Mouse (Mus musculus) heart, embryonic 15.5 days (tissue): ENCODE results near the gene Pla2g2e. TPM values are rescaled to one million over a fixed set of nuclear protein-coding genes. Genes with fewer than 3 reads are reported as not detected.

Experiments used
- ATAC-seq: fragments of 200-750 bp; cut with Nextera tagmentation; replicated peaks from 2 replicates; pipeline ENCODE4 v1.8.0; 2017; ENCODE audit warnings: low read depth, moderate TSS enrichment; ENCODE audit not compliant: insufficient number of reproducible peaks, insufficient read depth, low FRiP score
- H3K27ac ChIP-seq: fragments of 300-500 bp; sonication (generic); 2 replicates; pipeline ENCODE4 v1.5.1; 2015; ENCODE audit warnings: mild to moderate bottlenecking, inconsistent platforms
- H3K27me3 ChIP-seq: fragments of 300-500 bp; sonication (generic); 2 replicates; pipeline ENCODE4 v1.6.1; 2015; ENCODE audit warnings: inconsistent platforms
- H3K36me3 ChIP-seq: fragments of 300-500 bp; sonication (generic); 2 replicates; pipeline ENCODE4 v1.6.1; 2015; ENCODE audit warnings: mild to moderate bottlenecking, inconsistent platforms
- H3K4me1 ChIP-seq: fragments of 300-500 bp; sonication (generic); replicated peaks from 2 replicates; pipeline ENCODE4 v1.6.1; 2015; ENCODE audit warnings: inconsistent platforms
- H3K4me2 ChIP-seq: fragments of 300-500 bp; sonication (generic); 2 replicates; pipeline ENCODE4 v1.6.1; 2015; ENCODE audit warnings: inconsistent platforms, mild to moderate bottlenecking, moderate library complexity
- H3K4me3 ChIP-seq: fragments of 300-500 bp; sonication (generic); 2 replicates; pipeline ENCODE4 v1.5.1; 2015; ENCODE audit warnings: mild to moderate bottlenecking, inconsistent platforms
- H3K9ac ChIP-seq: fragments of 300-500 bp; sonication (generic); 2 replicates; pipeline ENCODE4 v1.6.1; 2015; ENCODE audit warnings: mild to moderate bottlenecking, inconsistent platforms
- H3K9me3 ChIP-seq: fragments of 300-500 bp; sonication (generic); replicated peaks from 2 replicates; pipeline ENCODE4 v1.6.1; 2016; ENCODE audit warnings: inconsistent platforms
- WGBS: fragments of 180-500 bp; shearing (Covaris S2); methylation state at CpG from one replicate; pipeline ENCODE4 v1.1.7; 2015; ENCODE audit warnings: mixed read lengths; 5-methylcytosine and 5-hydroxymethylcytosine counted together
- polyA plus RNA-seq: library from polyadenylated mRNA; unstranded; fragments of >200 nt; fragmentation: Nextera tagmentation; extraction: Ambion mirVana; gene quantifications from 2 replicates; pipeline ENCODE4 v1.2.1, GENCODE M21; 2015

Pla2g2e gene
- polyA plus RNA-seq, 1 experiment from 2014 or later, result not detected

DNA sequence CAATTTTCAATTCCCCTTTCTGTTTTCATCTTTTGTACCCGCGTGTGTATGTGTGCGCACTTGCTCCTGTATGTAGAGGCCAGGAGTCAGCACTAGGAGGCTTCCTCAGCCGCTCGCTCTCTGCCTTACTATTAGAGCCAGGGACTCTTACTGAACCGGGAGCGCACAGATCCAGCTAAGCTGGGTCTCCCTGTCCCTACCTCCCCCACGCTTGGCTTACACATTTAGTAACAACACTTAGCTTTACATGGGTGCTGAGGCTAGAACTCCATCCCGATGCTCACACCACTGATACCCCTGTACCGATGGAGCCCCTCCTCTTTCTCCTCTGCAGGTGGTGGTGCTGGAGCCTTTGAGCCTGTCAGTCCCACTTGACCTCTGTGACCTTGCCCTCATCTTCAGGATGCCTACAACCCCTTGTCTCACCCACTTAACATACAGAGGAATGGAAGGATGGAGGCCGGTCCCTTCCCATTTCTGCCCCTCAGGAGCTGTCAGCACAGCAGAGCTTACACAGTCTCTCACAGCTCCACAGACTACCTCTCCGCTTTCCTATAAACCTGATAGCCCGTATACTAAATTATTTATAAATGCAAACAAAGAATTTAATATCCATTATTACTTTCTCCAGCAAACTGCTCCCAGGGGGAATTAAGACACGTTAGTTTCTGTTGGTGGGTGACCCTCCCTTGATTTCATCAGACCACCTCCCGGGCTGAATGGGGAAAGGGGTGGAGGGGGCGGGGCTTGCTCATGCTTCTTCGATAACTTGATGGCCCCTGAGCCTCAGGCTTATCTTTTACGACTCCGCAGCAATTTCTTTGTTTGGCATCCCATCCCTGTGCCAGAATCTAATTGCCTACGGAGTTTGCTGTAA lies 43.8 kb downstream of the Pla2g2e start:
- H3K27ac ChIP-seq, result no peak overlapping the region
- 35% methylated on average over 20 of the region's 20 CpGs for WGBS
- H3K9me3 ChIP-seq, result no peaks in the 10 kb centered on the region
- H3K4me3 ChIP-seq, result peak overlapping the region; percentile 21
- peaks cover 5% of the 10 kb centered on the region; the same call in 1 of the 2 replicates for H3K4me1 ChIP-seq
- H3K27me3 ChIP-seq, result peaks cover 12% of the 10 kb centered on the region
- H3K4me2 ChIP-seq, result peak overlapping the region; percentile 50
- H3K9ac ChIP-seq, result no peak overlapping the region
- ATAC-seq, result no peak
- no peaks in the 10 kb centered on the region for H3K36me3 ChIP-seq

DNA sequence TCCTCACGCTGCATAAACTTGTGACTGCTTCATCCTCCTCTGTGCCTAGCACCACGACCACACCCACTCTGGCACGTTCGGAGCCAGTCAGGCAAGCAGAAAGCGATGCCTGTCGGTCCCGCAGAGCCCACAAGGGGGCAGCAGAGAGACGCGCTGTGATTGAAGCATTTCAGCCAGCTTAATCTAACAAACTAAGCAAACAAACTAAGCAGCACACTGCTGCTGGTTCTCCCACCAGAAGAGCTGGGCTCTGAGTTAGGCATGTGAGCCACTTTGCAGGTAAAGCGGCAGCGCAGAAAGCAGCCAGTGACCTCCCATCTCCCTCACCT lies 44.4 kb downstream of the Pla2g2e start:
- H3K9me3 ChIP-seq, result no peaks in the 10 kb centered on the region
- H3K4me1 ChIP-seq, result peaks cover 5% of the 10 kb centered on the region; the same call in 1 of the 2 replicates
- peak overlapping the region; percentile 21 for H3K4me3 ChIP-seq
- H3K4me2 ChIP-seq, result peak overlapping the region; percentile 50
- peaks cover 14% of the 10 kb centered on the region for H3K27me3 ChIP-seq
- WGBS, result 1% methylated on average over 11 of the region's 11 CpGs
- ATAC-seq, result no peak; the same call in 1 of the 2 replicates
- H3K27ac ChIP-seq, result no peak overlapping the region
- no peaks in the 10 kb centered on the region for H3K36me3 ChIP-seq
- no peak overlapping the region for H3K9ac ChIP-seq

DNA sequence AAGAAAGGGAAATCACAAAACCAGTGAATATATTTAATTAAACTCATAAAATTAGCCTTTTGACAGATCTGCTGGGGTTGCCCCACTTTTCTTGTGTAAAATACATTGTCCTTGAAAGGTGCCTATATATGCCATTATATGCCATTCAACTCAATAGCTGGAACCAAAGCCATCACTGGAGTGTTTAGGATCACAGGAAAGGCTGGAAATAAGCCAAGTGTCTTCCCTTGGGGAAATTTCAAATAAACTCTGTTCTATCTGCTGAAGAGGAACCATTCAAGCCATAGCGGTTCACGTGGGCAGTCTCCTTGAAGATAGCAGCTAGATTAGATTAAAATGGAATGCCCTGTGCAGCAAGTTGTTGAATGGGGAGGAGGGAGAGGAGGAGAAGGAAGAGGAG lies 47.8 kb downstream of the Pla2g2e start:
- Histone ChIP-seq H3K4me1 (peaks cover 5% of the 10 kb centered on the region; the same call in 1 of the 2 replicates), H3K4me3 (no peak overlapping the region), H3K27ac (no peak overlapping the region), H3K4me2 (no peak overlapping the region), H3K27me3 (peaks cover 14% of the 10 kb centered on the region), H3K9ac (no peak overlapping the region), H3K9me3 (no peaks in the 10 kb centered on the region), H3K36me3 (no peaks in the 10 kb centered on the region)
- 26% methylated on average over 2 of the region's 2 CpGs for WGBS
- ATAC-seq, result no peak

Other genes with a start within 250 kb of the Pla2g2e start
- gene Vwa5b1, start 242.1 kb upstream of the Pla2g2e start, polyA plus RNA-seq, result not detected in 2 replicates
- 0.18 and 0.24 TPM in 2 replicates for gene Pla2g2c, start 153.2 kb upstream of the Pla2g2e start, polyA plus RNA-seq
- gene Ubxn10, start 140.8 kb upstream of the Pla2g2e start, polyA plus RNA-seq, result 0.84 and 1.2 TPM in 2 replicates
- gene Pla2g2f, start 120.3 kb upstream of the Pla2g2e start, polyA plus RNA-seq, result 0.09 TPM in 1 of 2 replicates, not detected in the other
- not detected in 2 replicates for gene Pla2g2d, start 102.2 kb upstream of the Pla2g2e start, polyA plus RNA-seq
- 2.7 and 3.6 TPM in 2 replicates for gene Pla2g5, start 14.5 kb upstream of the Pla2g2e start, polyA plus RNA-seq
- not detected in 2 replicates for gene Gm13030, start 4.0 kb upstream of the Pla2g2e start, polyA plus RNA-seq
- 2.6 and 3.3 TPM in 2 replicates for gene Otud3, start 36.0 kb downstream of the Pla2g2e start, polyA plus RNA-seq
- gene Rnf186, start 89.2 kb downstream of the Pla2g2e start, polyA plus RNA-seq, result 0.13 and 0.29 TPM in 2 replicates
- gene Tmco4, start 94.9 kb downstream of the Pla2g2e start, polyA plus RNA-seq, result 6.9 and 7.1 TPM in 2 replicates
- not detected in 2 replicates for gene Htr6, start 197.6 kb downstream of the Pla2g2e start, polyA plus RNA-seq
- gene Nbl1, start 215.1 kb downstream of the Pla2g2e start, polyA plus RNA-seq, result 21.4 and 34.5 TPM in 2 replicates